Mouse (Mus musculus) liver, embryonic 14.5 days (tissue): Measurements from ENCODE around the gene Samd1. TPM values are rescaled to one million over a fixed set of nuclear protein-coding genes. Genes with fewer than 3 reads are reported as not detected.

Experiments used
- ATAC-seq: fragments of 200-750 bp; cut with Nextera tagmentation; 2 replicates; pipeline ENCODE4 v1.8.0; 2017; ENCODE audit warnings: moderate number of reproducible peaks, mild to moderate bottlenecking, moderate library complexity; ENCODE audit not compliant: insufficient read depth
- DNase-seq, 3 experiments: peaks; one replicate each; pipeline ENCODE4 v3.0.0-alpha.2; 2012 to 2013; ENCODE audit warnings: low read depth in 3 of 3, low spot score in 3 of 3
- H3K27ac ChIP-seq: fragments of 300-500 bp; sonication (generic); 2 replicates; pipeline ENCODE4 v1.5.1; 2014; ENCODE audit warnings: moderate library complexity, mild to moderate bottlenecking, control low read depth, inconsistent platforms
- H3K27me3 ChIP-seq: fragments of 300-500 bp; sonication (generic); 2 replicates; pipeline ENCODE4 v1.6.1; 2014; ENCODE audit warnings: mild to moderate bottlenecking, low read length, moderate library complexity; ENCODE audit not compliant: control insufficient read depth, insufficient read depth
- H3K36me3 ChIP-seq: fragments of 300-500 bp; sonication (generic); replicated peaks from 2 replicates; pipeline ENCODE4 v1.6.1; 2014; ENCODE audit warnings: low read depth; ENCODE audit not compliant: control insufficient read depth, insufficient read depth
- H3K4me1 ChIP-seq, 2 experiments: fragments of 200-500 bp in 1 of 2; fragments of 300-500 bp in 1 of 2; sonication (generic) in 1 of 2; replicated peaks; 2 replicates each; pipeline ENCODE4 v1.6.1; 2012 to 2014; ENCODE audit warnings: antibody characterized with exemption in 1 of 2, inconsistent platforms in 1 of 2, low read length in 1 of 2; ENCODE audit not compliant: control insufficient read depth in 2 of 2, insufficient read depth in 2 of 2
- H3K4me2 ChIP-seq: fragments of 300-500 bp; sonication (generic); 2 replicates; pipeline ENCODE4 v1.6.1; 2014; ENCODE audit warnings: low read depth, mild to moderate bottlenecking, control low read depth, moderate library complexity
- H3K4me3 ChIP-seq, 2 experiments: fragments of 200-500 bp in 1 of 2; fragments of 300-500 bp in 1 of 2; sonication (generic) in 1 of 2; 2 replicates each; pipeline ENCODE4 v1.5.1; 2012 to 2014; ENCODE audit warnings: low read depth in 2 of 2, low read length in 2 of 2, mild to moderate bottlenecking in 2 of 2, control low read depth in 1 of 2, inconsistent platforms in 1 of 2, moderate library complexity in 1 of 2; ENCODE audit not compliant: insufficient read depth in 1 of 2
- H3K9ac ChIP-seq: fragments of 300-500 bp; sonication (generic); replicated peaks from 2 replicates; pipeline ENCODE4 v1.6.1; 2014; ENCODE audit warnings: mild to moderate bottlenecking, control low read depth, moderate library complexity
- H3K9me3 ChIP-seq: fragments of 300-500 bp; sonication (generic); 2 replicates; pipeline ENCODE4 v1.6.1; 2016; ENCODE audit warnings: low read length, mixed read lengths; ENCODE audit not compliant: control insufficient read depth
- CTCF ChIP-seq: IDR thresholded peaks from 2 replicates; pipeline ENCODE4 v1.5.1; 2016; ENCODE audit warnings: antibody characterized with exemption, low read depth, control low read depth
- EP300 ChIP-seq: IDR thresholded peaks from 2 replicates; pipeline ENCODE4 v1.6.1; 2016; ENCODE audit warnings: antibody characterized with exemption, low read depth
- WGBS: fragments of 180-500 bp; shearing (Covaris S2); extraction: QIAGEN DNeasy Blood & Tissue Kit; methylation state at CpG from one replicate; pipeline ENCODE4 v1.1.7; 2014; ENCODE audit not compliant: insufficient replicate concordance; 5-methylcytosine and 5-hydroxymethylcytosine counted together
- polyA plus RNA-seq, 2 experiments: library from polyadenylated mRNA; depleted of rRNA in 1 of 2; stranded (reverse) in 1 of 2; unstranded in 1 of 2; fragments of >200 nt; fragmentation: Nextera tagmentation in 1 of 2; extraction: Ambion mirVana in 1 of 2; gene quantifications; 2 replicates each; pipeline versions ENCODE4 v1.2.1 to v1.2.3; 2012 to 2014

Samd1 gene
- polyA plus RNA-seq, 2 experiments, result 9.3 to 34.5 TPM

DNA sequence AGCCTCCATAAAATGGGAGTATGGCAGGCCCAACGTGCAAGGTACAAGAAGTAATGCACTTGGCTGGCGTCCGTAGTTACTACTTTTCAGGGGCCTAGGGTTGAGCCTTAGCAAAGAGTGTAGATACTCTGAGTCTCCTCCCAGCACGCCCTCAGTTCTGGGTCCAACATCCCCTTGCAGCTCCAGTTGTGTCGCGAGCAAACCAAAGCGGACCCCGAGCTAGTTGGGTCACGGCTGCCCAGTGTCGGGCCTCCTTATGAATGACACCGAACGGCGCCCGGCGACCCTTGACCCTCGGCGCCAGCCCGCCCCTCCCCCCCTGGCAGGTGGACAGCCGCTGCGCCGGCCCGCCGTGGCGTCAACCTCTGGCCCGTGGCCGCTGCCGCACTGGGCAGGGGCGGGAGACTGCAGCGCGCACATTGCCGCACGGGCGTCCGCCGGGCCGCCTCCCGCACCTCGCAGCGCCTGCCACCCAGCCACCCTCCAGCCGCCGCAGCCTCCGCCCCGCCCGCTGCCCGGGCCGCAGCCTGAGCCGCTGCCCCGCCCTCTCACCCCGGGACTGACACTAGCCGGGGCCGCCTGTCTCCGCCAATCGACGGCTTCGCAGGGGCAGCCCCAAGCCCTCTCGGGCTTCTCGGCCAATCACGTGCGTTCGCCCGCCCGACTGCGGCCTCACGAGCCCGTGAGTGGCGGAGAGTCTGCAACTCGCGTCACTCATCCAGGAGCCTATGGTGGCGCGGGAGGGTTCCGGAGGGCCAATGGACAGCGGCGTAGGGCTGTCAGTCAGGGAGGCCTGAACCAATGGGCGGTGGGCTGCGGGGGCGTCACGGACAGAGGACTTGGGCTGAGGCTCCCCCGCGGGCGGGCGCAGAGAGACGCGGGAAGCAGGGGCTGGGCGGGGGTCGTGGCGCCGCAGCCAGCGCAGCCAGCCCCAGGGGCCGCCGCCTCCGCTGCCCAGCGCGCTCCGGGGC lies 25.0 kb upstream of the Samd1 start, which contains the start of gene Prkaca:
TSS of gene Prkaca (plus strand) at position 844 of the 971 bp plus-strand sequence.
- Histone ChIP-seq H3K36me3 (peaks cover 34% of the 10 kb centered on the region), H3K4me2 (peak within 1 kb of the TSS; percentile 99), H3K27ac (peak within 1 kb of the TSS; percentile 24), H3K4me3 (peak within 1 kb of the TSS; percentile 73 to 84), H3K4me1 (peaks cover 0 to 17% of the 10 kb centered on the region in 2 experiments; a peak in 3 of 4 replicates), H3K27me3 (no peaks in the 10 kb centered on the region), H3K9ac (peak within 1 kb of the TSS; percentile 75), H3K9me3 (no peaks in the 10 kb centered on the region)
- WGBS, result under 1% methylated on average over 89 of the region's 94 CpGs
- TF ChIP-seq CTCF, result no peak
- TF ChIP-seq EP300, result no peak
- peak; percentile 99 for ATAC-seq
- peak; percentile 97 to 98 (median 98) for DNase-seq

DNA sequence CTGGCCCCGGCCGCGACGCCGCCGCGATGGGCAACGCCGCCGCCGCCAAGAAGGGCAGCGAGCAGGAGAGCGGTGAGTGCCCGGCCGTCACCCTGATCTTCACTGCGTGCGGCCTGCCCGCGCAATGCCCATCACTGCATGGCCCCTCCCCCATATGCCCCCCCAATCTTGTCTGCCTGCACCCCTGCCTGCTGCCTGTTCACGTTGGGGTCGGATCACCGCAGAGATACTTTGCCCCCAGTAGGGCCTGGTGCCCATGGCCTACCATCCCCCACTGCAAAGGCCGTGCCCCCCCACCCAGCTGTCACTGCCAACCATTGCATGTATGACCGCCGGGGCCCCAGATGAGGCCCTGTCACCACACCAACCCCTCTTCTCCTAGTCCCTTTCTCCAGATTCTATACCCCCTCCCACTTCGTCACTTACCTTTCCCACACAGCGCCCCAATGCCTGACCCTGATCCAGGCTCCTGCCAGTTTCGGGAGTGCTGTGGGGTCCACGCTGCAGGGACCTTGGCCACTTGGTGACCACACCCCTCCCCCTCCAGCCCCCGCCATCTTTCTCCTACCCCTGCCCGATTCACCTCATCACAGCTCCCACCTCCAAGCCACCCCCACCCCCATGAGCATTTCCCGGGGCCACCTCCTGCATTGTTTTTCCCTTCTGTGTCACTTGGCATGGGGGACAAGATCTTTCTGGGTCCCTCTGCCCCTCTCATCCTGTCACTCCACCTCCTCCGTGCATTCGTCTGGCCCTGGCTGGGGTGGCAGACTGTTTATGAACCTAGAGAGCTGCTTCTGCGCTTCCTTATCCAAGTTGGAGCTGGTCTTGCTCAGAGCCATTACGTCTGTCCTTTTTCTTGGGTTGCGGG lies 24.1 kb upstream of the Samd1 start:
- ATAC-seq, result peak; percentile 34
- Histone ChIP-seq H3K4me3 (peak overlapping the region; percentile 73 to 84), H3K36me3 (peaks cover 24% of the 10 kb centered on the region), H3K9me3 (no peaks in the 10 kb centered on the region), H3K27ac (no peak overlapping the region), H3K4me1 (peaks cover 0 to 19% of the 10 kb centered on the region in 2 experiments; a peak in 3 of 4 replicates), H3K4me2 (peak overlapping the region; percentile 99), H3K27me3 (no peaks in the 10 kb centered on the region), H3K9ac (peak overlapping the region; percentile 75)
- no peak for DNase-seq
- TF ChIP-seq CTCF, result no peak
- TF ChIP-seq EP300, result no peak
- 7% methylated on average over 37 of the region's 37 CpGs for WGBS

DNA sequence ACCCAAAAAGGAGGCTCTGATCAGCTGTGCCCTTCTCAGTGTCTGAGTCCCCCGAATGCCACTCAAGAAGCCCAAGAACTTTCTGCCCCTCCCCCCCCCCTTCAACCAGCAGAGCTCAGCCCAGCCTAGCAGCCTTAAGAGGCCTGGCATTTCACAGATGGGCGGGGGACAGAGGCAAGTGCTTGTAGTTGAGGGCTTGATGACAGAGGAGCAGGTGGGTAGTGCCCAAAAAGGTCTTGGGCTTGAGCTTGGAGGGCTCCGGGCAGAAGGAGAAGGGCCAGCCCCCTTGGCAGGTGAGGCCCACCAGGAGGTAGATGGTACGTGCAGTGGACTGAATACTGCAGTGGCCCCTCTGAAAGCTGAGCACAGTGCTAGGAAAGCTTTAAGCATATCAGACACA lies 23.0 kb upstream of the Samd1 start:
- Histone ChIP-seq H3K4me2 (no peak overlapping the region), H3K27ac (no peak overlapping the region), H3K4me1 (peaks cover 0 to 19% of the 10 kb centered on the region in 2 experiments; a peak in 3 of 4 replicates), H3K27me3 (no peaks in the 10 kb centered on the region), H3K4me3 (no peak overlapping the region), H3K36me3 (peaks cover 13% of the 10 kb centered on the region), H3K9me3 (no peaks in the 10 kb centered on the region), H3K9ac (no peak overlapping the region)
- ATAC-seq (no peak), DNase-seq (no peak)
- 66% methylated on average over 4 of the region's 4 CpGs for WGBS
- no peak for TF ChIP-seq CTCF
- no peak for TF ChIP-seq EP300

DNA sequence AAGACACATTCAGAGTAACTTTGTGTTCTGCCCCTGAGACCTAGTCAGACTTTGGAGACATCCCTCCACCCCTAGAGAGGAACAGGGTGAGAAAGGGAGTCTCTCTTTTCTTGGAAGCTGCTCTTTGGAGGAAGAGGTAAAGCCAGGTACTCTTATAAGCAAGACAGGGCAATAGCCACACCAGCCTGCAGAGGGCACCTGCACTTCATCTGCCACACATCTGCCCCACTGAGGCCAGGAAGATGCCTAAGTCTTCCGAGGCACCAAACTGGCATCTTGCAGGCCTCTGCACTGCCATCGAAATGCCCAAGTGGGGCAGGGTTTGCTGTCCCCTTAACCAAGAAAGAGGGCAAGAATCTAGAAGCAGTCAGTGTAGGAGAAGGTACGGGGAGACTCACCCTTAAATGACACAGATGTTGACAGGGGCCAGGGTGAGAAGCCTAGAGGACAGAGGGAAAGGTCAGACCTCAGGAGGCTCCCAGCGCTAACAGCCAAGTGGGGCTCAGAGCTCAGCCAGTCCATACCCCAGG lies 21.3 kb upstream of the Samd1 start:
- ATAC-seq (no peak), DNase-seq (no peak)
- peaks cover 0 to 19% of the 10 kb centered on the region in 2 experiments; a peak in 3 of 4 replicates for H3K4me1 ChIP-seq
- H3K4me3 ChIP-seq, result no peak overlapping the region
- no peak overlapping the region for H3K9ac ChIP-seq
- 71% methylated on average over 4 of the region's 4 CpGs for WGBS
- H3K27ac ChIP-seq, result no peak overlapping the region
- no peak overlapping the region for H3K4me2 ChIP-seq
- H3K27me3 ChIP-seq, result no peaks in the 10 kb centered on the region
- peaks cover 4% of the 10 kb centered on the region for H3K36me3 ChIP-seq
- TF ChIP-seq CTCF, result peak; percentile 82
- TF ChIP-seq EP300, result no peak
- H3K9me3 ChIP-seq, result no peaks in the 10 kb centered on the region
